Mouse (Mus musculus): ENCODE data around the gene Nectin2.
A peak's percentile ranks its signal among the peaks of the same experiment; 100 is the strongest.

Gene Nectin2

DNA sequence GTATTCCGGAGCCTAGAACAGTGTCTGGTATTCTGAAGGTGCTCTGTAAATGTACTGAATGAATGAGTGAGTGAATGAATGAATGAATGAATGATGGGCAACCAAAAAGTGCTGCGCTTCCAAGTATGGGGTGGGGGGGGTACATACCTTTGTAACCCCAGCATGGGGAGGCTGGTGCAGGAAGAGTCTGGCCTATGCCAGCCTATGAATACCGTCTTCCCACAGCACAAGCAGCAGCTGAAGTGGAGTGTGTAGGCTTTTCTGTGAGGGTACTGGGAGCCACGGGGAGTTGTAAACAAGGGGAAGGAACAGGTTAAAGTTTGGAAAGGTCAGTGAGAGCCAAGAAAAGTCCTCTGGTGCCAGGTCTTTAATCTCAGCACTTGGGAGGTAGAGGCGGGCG lies 6.5 kb downstream of the Nectin2 start:
- DNase-seq (ENCODE audit: low spot score), result no peak

DNA sequence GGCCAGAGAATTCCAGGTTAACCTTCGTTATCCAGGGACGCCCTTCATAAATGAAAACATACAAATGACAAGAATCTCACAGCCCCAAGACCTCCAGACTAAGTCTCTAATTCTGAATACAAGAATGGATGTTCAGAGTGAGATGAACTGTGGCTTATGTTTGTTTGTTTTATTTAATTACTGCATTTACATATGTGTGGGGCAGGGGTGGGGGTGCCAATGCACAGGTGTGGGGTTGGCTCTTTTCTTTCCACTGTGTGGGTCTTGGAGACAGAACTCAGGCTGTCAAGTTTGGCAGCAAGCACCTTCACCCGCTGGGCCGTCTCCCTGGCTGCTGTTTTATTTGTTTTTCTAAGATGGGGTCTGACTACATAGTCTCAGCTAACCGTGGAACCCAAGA lies 7.8 kb downstream of the Nectin2 start:
- no peak for DNase-seq (ENCODE audit: low spot score)

DNA sequence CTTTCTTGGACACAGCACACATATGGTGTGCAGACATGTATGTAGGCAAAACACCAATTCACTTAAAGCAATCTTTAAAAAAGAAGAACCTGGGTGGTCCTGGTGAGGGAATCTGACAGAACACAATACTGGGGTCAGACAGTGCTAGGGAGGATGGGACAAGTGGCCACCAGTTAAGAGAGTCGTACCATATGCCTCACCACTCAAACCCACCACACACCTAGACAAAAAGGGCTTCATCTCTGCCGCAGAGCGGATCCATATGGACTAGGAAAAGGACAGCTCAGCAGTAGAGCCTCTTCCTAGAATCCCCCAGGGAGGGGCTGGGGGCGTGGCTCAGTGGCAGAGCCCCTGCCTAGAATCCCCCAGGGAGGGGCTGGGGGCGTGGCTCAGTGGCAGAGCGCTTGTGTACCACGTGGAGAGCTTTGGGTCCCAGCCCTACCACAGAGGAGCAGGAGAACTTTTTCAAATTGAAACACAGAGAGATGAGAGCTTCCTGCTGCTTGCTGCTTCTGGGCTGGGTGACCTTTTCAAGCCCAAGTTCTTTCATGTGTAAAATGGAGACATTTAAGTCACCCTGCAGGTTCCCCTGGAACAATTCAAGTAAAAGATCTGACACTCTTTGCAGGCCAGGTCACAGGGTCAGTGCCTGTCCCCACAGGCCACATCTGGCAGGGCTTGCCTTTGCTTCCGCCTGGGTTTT lies 8.8 kb downstream of the Nectin2 start:
- DNase-seq (ENCODE audit: low spot score), result no peak

DNA sequence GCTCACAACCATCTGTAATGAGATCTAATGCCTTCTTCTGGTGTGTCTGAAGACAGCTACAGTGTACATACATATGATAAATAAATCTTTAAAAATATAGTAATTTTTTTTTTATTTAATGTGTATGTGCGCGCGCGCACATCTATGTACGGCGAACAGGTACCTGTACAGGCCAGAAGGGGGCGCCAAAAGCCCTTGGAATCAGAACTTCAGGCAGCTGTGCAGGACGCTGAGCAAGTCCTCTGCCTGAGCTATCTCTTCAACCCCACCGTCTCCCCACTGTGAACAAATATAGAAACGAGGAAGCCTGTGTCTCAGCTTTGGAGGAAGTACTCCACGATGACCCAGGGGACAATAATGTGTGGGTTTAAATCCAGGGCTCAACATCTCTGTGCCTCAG lies 10.0 kb downstream of the Nectin2 start:
- no peak for DNase-seq (ENCODE audit: low spot score)

DNA sequence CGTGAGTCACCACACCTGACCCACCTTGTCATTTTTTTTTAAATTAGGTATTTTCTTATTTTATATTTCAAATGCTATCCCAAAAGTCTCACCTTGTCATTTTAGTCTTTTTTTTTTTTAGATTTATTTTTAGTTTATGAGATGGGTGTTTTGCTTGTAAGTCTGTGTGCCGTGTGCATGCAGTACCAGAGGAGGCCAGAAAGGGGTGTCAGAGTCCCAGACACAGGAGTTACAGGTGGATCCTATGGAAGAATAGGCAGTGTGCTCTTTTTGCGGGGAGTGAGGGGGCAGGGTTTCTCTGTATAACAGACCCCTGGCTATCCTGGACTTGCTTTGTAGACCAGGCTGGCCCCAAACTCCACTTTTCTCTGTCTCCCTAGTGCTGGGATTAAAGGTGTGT lies 11.5 kb downstream of the Nectin2 start:
- DNase-seq (ENCODE audit: low spot score), result no peak

DNA sequence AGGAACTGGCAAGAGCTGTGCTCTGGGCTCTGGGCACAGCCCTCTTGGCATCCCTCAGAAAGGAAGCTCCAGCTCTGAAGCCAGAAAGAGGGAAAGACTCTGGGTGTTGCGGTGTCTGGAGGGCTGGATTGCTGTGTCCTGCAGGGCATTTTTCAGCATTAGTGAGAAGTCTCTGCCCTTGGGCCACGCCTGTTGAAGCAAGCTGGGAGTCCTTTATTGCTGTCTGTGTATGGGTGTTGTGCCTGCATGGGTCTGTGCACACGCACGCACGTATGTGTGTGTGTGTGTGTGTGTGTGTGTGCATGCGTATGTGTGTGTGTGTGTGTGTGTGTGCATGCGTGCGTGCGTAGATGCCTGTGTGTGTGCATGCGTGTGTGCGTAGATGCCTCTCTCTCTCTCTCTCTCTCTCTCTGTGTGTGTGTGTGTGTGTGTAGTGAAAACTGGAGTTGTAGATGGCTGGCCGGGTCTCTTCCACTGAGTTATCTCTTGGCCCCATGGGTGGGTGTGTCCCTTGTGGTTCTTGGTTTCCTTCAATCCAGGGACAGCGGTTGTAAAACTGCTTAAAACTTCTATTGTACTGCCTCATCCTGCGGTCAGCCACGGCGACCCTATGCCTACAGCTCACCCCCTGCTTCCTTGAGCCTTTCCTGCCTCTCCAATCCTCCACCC lies 13.8 kb downstream of the Nectin2 start:
- DNase-seq (ENCODE audit: low spot score), result no peak

DNA sequence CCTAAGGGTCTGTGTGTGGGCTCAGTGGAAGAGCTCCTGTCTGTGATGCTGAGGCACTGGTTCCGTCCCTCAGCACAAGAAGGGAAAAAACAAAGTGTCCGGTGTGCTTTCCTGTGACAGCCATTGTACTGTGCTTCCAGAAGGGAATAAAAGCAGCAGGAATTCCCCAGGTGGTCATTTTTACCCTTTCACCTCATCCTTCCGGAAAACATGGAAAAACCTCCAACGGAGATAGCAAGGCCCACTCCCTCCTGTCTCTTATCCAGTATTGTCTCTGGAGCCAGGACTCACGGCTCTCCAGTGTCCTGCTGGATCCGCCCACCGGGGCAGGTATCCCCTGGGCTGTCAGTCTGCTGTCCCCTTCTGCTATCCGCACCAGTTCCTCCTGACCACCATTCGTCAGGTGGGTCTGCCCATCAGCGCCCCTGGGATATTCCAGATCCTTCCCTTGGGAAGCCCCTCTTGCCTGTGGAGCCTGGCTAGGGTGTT lies 16.1 kb downstream of the Nectin2 start:
- DNase-seq (ENCODE audit: low spot score), result no peak

DNA sequence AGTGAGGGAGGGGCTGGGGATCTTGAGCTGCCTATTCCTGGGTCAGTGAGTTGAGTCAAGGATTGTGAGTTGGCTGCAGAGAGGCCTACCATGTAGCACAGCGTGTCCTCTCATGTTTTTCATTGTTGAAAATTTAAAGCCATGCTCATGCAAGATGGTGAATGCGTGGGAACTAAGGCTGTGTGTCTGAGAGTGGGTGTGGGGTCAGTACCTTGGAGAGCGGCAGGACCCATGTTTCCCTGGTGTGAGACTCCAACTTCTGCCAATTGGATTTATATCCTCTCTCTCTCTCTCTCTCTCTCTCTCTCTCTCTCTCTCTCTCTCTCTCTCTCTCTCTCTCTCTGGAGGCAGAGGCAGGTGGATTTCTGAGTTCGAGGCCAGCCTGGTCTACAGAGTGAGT lies 23.7 kb downstream of the Nectin2 start:
- no peak for DNase-seq (ENCODE audit: low spot score)

DNA sequence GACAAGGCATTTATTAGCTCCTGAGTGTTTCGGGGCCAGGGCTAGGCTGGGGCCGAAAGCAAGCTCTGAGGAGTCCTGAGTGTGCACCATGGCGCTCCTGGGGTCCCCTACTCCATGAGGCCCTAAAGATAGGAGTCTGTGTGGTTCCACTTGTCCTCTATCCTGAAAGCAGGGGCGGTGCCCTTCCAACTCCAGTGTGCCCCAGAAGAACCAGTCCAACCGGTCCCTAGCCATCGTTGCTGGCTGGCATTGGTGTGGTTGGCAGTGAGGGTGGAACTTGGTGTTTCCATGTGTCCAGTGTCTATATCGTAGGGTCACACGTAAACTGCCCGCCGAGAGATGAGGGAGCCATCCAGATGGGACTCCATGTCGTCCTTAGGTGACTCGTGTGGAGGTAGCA lies 26.1 kb downstream of the Nectin2 start:
- no peak for DNase-seq (ENCODE audit: low spot score)

DNA sequence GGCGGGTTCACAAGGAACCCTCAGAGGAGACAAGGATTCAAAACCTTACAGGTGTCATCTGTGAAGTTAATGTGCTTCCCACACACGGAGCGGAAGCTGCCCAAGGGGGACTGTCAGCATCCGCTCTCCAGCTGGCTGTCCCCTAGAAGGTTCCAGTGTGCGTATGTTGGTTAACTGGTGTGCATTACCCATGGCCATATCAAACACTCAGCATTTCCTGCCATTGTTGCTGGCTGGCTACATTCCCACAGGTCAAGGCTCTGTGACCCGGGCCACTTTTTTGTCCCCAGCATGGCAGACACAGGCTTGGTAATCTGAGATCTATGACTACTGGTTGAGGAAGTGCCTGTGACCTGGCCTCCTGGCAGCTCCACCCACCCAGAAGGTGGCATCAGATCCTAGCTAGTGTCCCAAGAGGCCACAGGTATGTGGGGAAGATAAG lies 27.5 kb downstream of the Nectin2 start:
- no peak for DNase-seq (ENCODE audit: low spot score)

DNA sequence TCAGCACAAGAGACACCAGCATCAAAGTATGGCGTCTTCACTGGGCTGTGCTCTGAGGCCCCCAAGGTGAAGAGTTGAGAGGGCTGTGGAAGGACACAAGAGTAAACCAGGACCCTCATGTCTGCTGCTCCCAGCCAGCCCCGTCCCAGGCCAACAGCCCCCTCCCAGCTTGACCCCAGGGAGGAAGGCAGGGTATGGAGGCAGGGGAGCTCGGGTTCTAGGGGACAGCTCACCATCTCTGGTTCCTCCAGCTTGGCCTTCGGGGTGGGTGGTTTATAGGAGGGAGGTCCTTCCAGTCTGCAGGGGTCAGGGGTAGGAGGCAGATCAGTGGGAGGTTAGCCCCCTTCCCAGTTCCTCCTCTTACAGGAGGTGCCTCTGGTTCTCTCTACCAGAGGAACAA lies 31.1 kb downstream of the Nectin2 start:
- no peak for DNase-seq (ENCODE audit: low spot score)

DNA sequence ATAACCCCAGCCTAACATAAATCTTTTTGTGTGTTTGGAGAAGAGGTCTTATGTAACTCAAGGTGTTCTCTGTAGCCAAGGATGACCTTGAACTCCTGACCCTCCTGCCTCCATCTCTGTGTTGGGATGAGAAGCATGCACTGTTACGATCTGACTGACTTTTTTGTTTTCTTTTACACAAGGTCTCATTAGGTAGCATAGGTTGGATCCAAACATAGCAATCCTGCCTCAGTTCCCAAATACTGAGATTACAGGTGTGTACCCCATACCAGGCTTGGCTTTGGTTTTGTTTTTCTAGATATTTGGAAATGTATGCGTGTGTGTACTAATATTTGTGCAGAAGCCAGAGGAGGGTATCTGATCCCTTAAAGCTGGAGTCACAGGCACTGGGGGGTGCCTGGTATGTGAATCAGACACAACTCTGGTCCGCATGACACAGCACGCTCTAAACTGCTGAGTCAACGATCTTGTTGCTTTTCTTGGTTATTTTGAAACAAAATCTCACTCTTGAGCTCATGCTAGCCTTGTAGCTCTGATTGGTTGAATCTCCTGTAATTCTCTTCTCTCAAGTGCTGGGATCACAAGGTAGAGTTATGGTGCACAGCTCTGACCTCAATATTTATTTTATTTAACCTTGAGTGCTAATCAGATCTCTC lies 31.9 kb downstream of the Nectin2 start:
- no peak for DNase-seq (ENCODE audit: low spot score)

DNA sequence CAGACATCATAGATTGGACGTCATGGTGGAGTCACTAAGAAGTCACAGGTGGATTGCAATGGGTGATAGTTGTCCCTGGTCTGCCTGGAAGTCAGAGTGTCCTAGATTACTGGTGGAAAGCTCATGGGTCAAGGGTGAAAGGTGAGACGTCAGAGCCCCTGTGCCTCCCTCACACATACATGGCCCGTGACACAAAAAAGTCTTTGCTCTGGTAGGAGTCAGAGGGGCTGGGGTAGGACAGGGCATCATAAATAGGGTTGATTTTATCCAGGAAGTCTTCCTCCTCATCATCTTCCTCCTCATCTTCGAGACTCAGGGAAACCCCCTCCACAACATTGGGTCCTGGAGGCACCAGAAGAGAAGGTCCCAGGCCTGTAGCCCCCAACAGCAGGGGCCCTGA lies 32.9 kb downstream of the Nectin2 start:
- no peak for DNase-seq (ENCODE audit: low spot score)

DNA sequence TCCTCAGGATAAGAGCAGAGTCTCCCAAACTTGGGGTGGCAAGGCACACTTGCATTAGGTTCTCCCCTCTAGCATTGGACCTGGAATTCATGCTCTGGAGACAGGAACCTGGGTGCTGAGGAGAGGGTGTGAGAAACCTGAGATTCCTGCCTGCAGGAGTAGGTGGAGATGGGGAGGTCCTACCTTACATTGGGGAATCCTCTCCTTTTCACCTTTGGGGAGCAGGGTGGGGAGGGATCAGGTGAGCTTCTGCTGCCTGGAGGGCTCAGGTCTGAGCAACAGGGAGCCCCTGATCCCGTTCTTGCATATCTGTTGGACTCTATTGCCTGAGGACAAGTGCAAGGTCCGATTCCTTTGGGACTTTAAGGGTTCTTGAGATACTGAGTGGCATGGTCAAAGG lies 33.5 kb downstream of the Nectin2 start:
- no peak for DNase-seq (ENCODE audit: low spot score)

DNA sequence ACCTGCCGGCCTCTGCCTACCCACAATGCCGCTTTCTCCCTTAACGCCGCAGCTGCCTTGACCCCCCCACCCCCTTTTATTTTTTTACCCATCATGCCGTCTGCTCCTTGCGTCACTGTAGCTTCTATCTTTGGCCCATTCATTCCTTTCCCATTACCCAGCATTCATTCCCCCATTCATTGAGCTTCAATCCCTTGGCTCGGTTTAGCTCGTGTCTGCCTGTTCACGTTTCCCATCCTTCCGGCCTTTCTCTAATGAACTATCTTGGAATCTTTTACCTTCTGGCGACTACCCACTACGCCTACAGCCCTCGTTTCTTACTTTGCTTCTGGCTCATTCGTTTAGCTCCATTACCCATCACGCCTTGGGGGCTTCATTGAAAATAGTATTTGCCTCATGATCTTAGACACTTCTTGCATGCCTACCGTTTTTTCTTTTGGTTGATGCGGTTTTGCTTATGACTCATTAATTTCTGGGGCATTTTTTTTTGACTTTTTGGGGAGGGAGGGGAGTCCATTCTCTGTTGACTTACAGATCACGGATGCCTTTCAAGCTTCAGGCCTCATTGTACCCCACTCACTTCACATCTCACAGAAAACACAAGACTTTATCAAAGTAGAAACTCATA lies 34.1 kb downstream of the Nectin2 start:
- no peak for DNase-seq (ENCODE audit: low spot score)

DNA sequence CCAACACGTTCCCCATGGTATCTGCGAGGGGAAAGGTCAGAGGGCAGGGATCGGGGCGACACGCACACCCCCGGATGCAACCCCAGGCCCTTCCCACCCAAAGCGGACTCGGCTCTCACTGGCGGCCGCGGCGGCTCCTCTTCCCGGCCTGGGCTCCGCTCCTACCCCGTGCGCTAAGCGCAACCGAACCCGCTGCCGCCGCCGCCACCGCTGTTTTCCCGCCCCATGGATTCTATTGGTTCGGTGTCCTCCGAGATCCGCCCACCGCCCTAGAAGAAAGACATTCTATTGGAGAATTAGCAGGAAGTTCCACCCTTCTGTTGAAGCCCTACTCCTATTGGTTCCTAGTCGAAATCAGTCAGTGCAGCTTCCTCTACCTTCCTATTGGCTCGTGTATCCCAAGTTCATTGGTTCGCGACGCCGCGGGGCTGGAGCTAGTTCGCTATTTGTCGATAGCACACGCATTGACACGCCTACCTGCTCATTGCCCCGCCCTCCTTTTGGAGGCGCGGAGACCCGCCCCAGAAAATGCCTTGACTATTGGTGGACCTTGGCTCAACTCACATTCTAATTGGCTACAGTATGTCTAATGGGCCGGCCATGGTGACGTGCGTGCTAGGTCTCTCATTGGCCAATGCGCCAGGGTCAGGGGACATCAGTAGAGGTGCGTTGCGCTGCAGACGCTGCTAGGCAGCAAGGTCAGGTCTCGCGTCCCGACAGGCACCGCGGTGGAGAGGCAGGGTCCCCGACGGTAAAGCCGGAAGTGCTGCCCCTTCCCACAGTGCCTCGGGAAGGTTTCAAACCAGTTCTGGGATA lies 34.8 kb downstream of the Nectin2 start, which contains the start of gene Tomm40:
Gene Tomm40 (minus strand): TSS at position 200 of the 816 bp plus-strand sequence.
- peak; percentile 99 for DNase-seq (ENCODE audit: low spot score)

DNA sequence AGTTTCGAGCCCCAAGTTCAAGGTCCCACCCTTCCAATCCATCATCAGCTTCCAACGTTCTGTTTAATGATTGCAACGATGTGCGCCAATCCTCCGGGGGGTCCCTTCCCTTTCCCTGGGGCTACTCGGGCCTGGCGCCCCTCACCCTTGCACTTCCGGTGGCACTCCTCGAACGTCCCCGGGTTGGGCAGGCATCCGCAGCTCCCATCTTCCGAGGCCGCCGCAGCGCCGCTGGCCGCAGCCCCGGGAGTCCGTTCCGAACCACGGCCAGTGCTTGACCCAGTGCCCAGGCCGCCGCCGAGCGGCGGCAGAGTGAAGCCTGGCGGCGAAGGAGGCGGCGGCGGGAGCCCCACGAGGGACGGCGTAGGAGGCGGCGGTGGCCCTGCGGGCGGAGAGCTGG lies 35.4 kb downstream of the Nectin2 start:
- DNase-seq (ENCODE audit: low spot score), result no peak

DNA sequence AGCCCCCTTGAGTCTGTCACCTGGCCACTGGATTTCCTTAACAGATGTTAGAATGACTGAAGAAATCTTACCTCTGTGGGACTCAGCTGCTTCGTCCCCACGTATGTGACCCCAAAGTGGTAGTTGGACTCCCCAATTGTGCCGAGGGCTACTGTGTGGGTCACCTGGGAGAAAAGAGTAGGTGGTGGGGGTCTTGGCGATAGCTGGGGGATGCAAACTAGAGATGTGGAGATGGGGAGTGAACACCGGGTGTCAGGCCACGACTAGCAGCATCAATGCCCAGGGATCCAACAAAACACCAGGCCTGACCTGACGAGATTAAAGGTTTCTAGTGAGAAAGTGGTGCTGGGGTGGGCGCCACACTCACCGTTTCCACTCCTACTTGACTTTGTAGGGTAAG lies 36.7 kb downstream of the Nectin2 start:
- DNase-seq (ENCODE audit: low spot score), result no peak

DNA sequence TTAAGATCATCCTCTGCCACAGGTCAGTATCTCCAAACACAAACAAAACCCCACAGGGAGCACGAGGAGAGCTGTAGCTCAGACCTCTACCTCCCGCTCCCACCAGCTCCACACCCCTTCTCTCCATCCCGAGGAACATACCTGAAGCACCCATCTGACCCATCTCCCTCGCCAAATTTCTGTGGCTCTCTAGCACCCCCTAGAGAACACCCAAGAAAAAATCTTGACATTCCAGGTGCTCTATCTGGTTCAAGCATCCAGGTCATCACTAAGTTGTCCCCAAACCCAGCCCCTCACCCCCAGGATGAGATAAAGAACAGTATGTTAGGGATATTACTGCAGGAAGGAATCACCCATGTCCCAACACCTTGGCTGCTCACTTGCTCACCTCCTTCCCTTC lies 37.1 kb downstream of the Nectin2 start:
- DNase-seq (ENCODE audit: low spot score), result no peak

DNA sequence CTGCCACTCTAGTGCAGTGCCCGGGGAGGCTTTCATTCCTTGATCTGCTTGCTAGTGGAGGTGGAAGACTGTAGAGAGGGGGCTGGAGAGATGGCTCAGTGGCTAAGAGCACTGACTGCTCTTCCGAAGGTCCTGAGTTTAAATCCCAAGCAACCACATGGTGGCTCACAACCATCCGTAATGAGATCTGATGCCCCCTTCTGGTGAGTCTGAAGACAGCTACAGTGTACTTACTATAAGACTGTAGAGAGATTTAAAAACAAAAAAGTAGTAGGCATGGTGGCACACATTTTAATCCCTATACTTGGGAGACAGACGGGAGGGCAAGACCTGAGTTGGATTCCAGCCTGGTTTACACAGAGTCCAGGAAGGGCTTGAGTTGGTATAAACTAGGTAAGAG lies 37.9 kb downstream of the Nectin2 start:
- no peak for DNase-seq (ENCODE audit: low spot score)

DNA sequence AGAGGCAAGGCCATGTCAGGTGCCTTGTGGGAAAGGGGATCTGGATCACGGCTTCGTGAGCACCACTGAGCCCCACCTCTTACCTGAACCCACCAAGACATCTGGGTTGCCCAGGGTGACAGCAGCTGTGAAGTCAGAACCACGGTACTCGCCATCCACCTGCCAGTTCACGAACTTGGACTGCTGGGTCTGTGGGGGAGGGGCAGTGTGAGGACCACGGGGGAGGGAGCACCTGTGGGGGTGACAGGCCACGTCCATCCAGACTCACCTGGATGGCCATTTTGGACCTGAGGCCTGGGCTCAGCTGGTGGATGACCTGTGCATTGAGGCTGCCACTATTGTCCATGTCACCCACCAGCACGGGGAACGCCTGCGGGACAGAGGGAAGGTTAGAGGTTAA lies 39.6 kb downstream of the Nectin2 start:
- DNase-seq (ENCODE audit: low spot score), result no peak

DNA sequence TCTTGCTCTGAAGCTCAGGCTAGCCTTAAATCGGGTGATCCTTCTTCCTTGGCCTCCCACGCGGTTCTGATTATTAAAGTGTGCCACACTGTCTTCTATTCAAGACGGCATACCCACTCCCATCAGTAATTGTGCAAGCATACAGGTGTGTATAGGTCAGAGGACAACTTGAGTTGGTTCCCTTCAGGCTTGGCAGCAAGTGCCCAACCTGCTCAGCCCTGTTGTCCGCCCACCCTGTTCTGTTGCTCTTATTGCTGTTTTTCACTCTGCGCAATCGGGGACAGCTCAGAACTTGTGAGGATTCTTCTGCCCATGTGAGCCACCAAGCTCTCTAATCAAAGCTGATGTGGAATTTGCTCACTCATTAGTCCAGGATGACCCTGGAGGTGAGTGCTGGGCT lies 45.0 kb downstream of the Nectin2 start:
- no peak for DNase-seq (ENCODE audit: low spot score)
